Mouse (Mus musculus) activated CD4-positive, CD25-positive, alpha-beta regulatory T cell, adult 9 weeks (primary cell): ENCODE results near the gene Zc3h7b. TPM values are rescaled to one million over a fixed set of nuclear protein-coding genes. Genes with fewer than 3 reads are reported as not detected.

Experiments
- polyA plus RNA-seq: library from polyadenylated mRNA; unstranded; fragments of 100-300 nt; shearing (Covaris generic); gene quantifications from one replicate; pipeline ENCODE4 v1.2.1, GENCODE M21; 2017

Zc3h7b gene
- polyA plus RNA-seq = 6.3 TPM

GRCm38 (mm10) chr15:81744992-81745600, at the start of gene Zc3h7b, which contains the start of gene Rangap1:
Zc3h7b (plus strand) TSS chr15:81745057.
Rangap1 (minus strand) TSS chr15:81745530.

GRCm38 (mm10) chr15:81697175-81697574, 47.7 kb upstream of the Zc3h7b start, which contains the start of gene Chadl:
Chadl (minus strand) TSS chr15:81697287.

GRCm38 (mm10) chr15:81802001-81802890, 57.4 kb downstream of the Zc3h7b start, which contains the start of gene Tef:
Tef (plus strand) TSS chr15:81802421.

Other genes with a start within 250 kb of the Zc3h7b start
- gene Ep300, start 159.7 kb upstream of the Zc3h7b start, polyA plus RNA-seq = 33.8 TPM
- gene L3mbtl2, start 81.2 kb upstream of the Zc3h7b start, polyA plus RNA-seq = 33.7 TPM
- 4.7 TPM for gene Chadl, start 47.8 kb upstream of the Zc3h7b start, polyA plus RNA-seq
- gene Rangap1, start 473 bp downstream of the Zc3h7b start, polyA plus RNA-seq = 98.3 TPM
- gene Tef, start 57.4 kb downstream of the Zc3h7b start, polyA plus RNA-seq = 13.4 TPM
- 79.1 TPM for gene Tob2, start 113.7 kb downstream of the Zc3h7b start, polyA plus RNA-seq
- gene Phf5a, start 126.9 kb downstream of the Zc3h7b start, polyA plus RNA-seq = 110 TPM
- 135 TPM for gene Aco2, start 127.3 kb downstream of the Zc3h7b start, polyA plus RNA-seq
- 36.9 TPM for gene Polr3h, start 181.2 kb downstream of the Zc3h7b start, polyA plus RNA-seq
- not detected for gene Csdc2, start 191.7 kb downstream of the Zc3h7b start, polyA plus RNA-seq
- 10.6 TPM for gene Pmm1, start 215.9 kb downstream of the Zc3h7b start, polyA plus RNA-seq
- not detected for gene 1700029P11Rik, start 235.5 kb downstream of the Zc3h7b start, polyA plus RNA-seq
- 73.3 TPM for gene Xrcc6, start 242.8 kb downstream of the Zc3h7b start, polyA plus RNA-seq